Mouse (Mus musculus) kidney, postnatal 0 days (tissue): ENCODE measurements at regions not wholly inside any gene's neighbourhood (a gene's known extent, or its start where the extent isn't known, plus 50 kb on each side); places are given as distances from the start of the nearest gene placed in this dataset.

ENCODE experiments used
- ATAC-seq: fragments of 200-750 bp; cut with Nextera tagmentation; replicated peaks from 2 replicates; pipeline ENCODE4 v1.8.0; 2017; ENCODE audit warnings: low read depth, moderate number of reproducible peaks, moderate TSS enrichment, moderate library complexity; ENCODE audit not compliant: low FRiP score
- DNase-seq: peaks from one replicate; pipeline ENCODE4 v3.0.0-alpha.2; 2016; ENCODE audit warnings: low spot score
- H3K27ac ChIP-seq: fragments of 300-500 bp; sonication (generic); 2 replicates; pipeline ENCODE4 v1.5.1; 2014; ENCODE audit warnings: mild to moderate bottlenecking
- H3K27me3 ChIP-seq: fragments of 300-500 bp; sonication (generic); 2 replicates; pipeline ENCODE4 v1.6.1; 2014; ENCODE audit warnings: low read length, mixed read lengths; ENCODE audit not compliant: insufficient read depth
- H3K36me3 ChIP-seq: fragments of 300-500 bp; sonication (generic); 2 replicates; pipeline ENCODE4 v1.6.1; 2014; ENCODE audit warnings: low read length, mixed read lengths; ENCODE audit not compliant: insufficient read depth
- H3K4me1 ChIP-seq: fragments of 300-500 bp; sonication (generic); replicated peaks from 2 replicates; pipeline ENCODE4 v1.6.1; 2014; ENCODE audit warnings: antibody characterized with exemption, low read length, mixed read lengths; ENCODE audit not compliant: insufficient read depth
- H3K4me2 ChIP-seq: fragments of 300-500 bp; sonication (generic); 2 replicates; pipeline ENCODE4 v1.6.1; 2014; ENCODE audit warnings: mild to moderate bottlenecking, low read length, moderate library complexity, mixed read lengths
- H3K4me3 ChIP-seq: fragments of 300-500 bp; sonication (generic); replicated peaks from 2 replicates; pipeline ENCODE4 v1.5.1; 2014; ENCODE audit warnings: low read depth, low read length
- H3K9ac ChIP-seq: fragments of 300-500 bp; sonication (generic); 2 replicates; pipeline ENCODE4 v1.6.1; 2014; ENCODE audit warnings: low read depth, low read length
- H3K9me3 ChIP-seq: fragments of 300-500 bp; sonication (generic); replicated peaks from 2 replicates; pipeline ENCODE4 v1.6.1; 2016; ENCODE audit warnings: low read length, inconsistent platforms, mixed read lengths
- CTCF ChIP-seq: IDR thresholded peaks from 2 replicates; pipeline ENCODE4 v1.5.1; 2016; ENCODE audit warnings: antibody characterized with exemption, low read depth, mild to moderate bottlenecking, moderate library complexity
- WGBS: fragments of 180-500 bp; shearing (Covaris S2); extraction: QIAGEN DNeasy Blood & Tissue Kit; methylation state at CpG from one replicate; pipeline ENCODE4 v1.1.7; 2014; 5-methylcytosine and 5-hydroxymethylcytosine counted together

DNA sequence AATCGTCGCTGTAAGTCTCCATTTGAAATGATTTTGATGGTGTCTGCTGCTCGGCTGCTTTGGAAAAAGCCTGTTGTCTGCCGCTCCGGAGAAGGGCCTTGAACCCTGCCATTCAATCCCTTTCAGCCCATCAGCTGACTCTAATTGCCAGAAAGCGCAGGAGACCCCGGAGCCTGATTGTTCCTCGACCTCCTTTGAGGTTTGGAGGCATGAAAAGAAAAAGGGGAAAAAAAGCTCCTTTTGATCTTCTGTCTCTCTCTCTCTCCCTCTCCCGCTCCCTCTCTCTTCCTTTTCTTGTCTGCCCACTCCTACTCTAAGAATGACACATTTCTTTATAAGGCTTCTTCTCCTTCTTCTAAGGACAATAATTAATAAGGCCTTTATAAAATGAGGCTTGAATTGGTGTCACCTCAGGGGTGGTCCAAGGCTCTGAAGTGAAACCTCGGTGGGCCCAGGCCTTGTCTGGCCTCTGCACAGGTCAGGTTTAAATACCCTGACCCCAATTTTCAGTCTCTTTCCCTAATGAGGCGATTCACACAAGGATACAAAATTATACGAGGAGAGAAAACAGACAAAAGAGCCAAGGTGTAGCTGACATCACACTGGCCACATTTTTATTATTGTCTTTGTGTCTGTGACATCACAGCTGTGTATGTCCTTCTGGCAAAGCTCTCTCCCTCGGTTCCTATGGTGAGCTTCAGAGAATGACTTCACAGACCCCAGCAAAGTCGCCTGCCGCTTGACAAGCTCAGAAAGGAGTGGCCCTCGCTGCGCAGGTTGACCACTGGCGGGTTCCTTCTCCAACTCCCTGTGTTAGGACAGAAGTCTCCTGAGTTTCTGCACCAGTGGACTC lies 787.4 kb downstream of the Nr2f2 start:
- H3K9me3 ChIP-seq = no peaks in the 10 kb centered on the region
- H3K4me1 ChIP-seq = no peaks in the 10 kb centered on the region
- H3K27me3 ChIP-seq = no peaks in the 10 kb centered on the region
- no peak overlapping the region for H3K4me2 ChIP-seq
- no peak overlapping the region for H3K9ac ChIP-seq
- 40% methylated on average over 18 of the region's 18 CpGs for WGBS
- H3K4me3 ChIP-seq = no peak overlapping the region
- no peak for TF ChIP-seq CTCF
- H3K36me3 ChIP-seq = no peaks in the 10 kb centered on the region
- no peak overlapping the region for H3K27ac ChIP-seq
- ATAC-seq = no peak
- DNase-seq = no peak

- H3K9ac ChIP-seq = no peak overlapping the region
- H3K27me3 ChIP-seq = no peaks in the 10 kb centered on the region
- no peak overlapping the region for H3K4me2 ChIP-seq
- no peak overlapping the region for H3K4me3 ChIP-seq
- H3K4me1 ChIP-seq = no peaks in the 10 kb centered on the region
- no peak overlapping the region for H3K27ac ChIP-seq
- WGBS = 80% methylated on average over 6 of the region's 6 CpGs
- H3K9me3 ChIP-seq = no peaks in the 10 kb centered on the region
- no peak for ATAC-seq
- TF ChIP-seq CTCF = no peak
- H3K36me3 ChIP-seq = no peaks in the 10 kb centered on the region
- no peak for DNase-seq
Observed at GRCm38 (mm10) chr7:69577754-69578153, 788.8 kb downstream of the Nr2f2 start.

GRCm38 (mm10) chr7:69576596-69576995 lies 789.9 kb downstream of the Nr2f2 start:
- WGBS = 77% methylated on average over 6 of the region's 6 CpGs
- Histone ChIP-seq H3K4me3 (no peak overlapping the region), H3K9me3 (no peaks in the 10 kb centered on the region), H3K36me3 (no peaks in the 10 kb centered on the region), H3K27me3 (no peaks in the 10 kb centered on the region), H3K9ac (no peak overlapping the region), H3K4me2 (no peak overlapping the region), H3K4me1 (no peaks in the 10 kb centered on the region), H3K27ac (no peak overlapping the region)
- DNase-seq (no peak), ATAC-seq (no peak)
- TF ChIP-seq CTCF = no peak

DNA sequence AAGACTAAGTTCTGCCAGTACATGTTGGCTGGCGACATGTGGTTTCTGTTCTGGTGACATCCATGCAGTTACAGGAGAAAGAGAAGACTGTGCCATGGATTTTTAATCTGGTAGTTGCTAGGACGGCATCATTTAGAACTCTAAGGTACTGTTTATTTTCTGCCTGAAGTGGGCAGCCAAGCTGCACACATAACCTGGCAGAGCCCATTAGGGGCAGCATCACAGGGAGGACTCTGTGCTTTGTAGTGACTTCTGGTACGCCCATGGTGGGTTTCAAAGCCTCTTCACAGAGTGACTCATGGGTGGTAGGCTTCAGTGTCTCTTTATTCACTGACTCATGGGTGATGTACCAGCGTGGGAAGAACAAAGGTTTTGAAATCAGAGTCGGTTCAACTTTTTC lies 792.8 kb downstream of the Nr2f2 start:
- WGBS = 76% methylated on average over 5 of the region's 5 CpGs
- H3K27ac ChIP-seq = no peak overlapping the region
- H3K27me3 ChIP-seq = no peaks in the 10 kb centered on the region
- peak; percentile 15 for DNase-seq
- no peak for ATAC-seq
- H3K4me1 ChIP-seq = no peaks in the 10 kb centered on the region
- no peak overlapping the region for H3K4me3 ChIP-seq
- H3K9ac ChIP-seq = no peak overlapping the region
- no peak overlapping the region for H3K4me2 ChIP-seq
- peak; percentile 51; the same call in 1 of the 2 replicates for TF ChIP-seq CTCF
- H3K36me3 ChIP-seq = no peaks in the 10 kb centered on the region
- no peaks in the 10 kb centered on the region for H3K9me3 ChIP-seq

- DNase-seq (no peak), ATAC-seq (no peak)
- Histone ChIP-seq H3K9ac (no peak overlapping the region), H3K9me3 (no peaks in the 10 kb centered on the region), H3K27me3 (no peaks in the 10 kb centered on the region), H3K4me1 (no peaks in the 10 kb centered on the region), H3K4me2 (no peak overlapping the region), H3K4me3 (no peak overlapping the region), H3K36me3 (no peaks in the 10 kb centered on the region), H3K27ac (no peak overlapping the region)
- no peak for TF ChIP-seq CTCF
- WGBS = 70% methylated on average over 7 of the region's 7 CpGs
Observed at GRCm38 (mm10) chr7:69572626-69573394, 793.7 kb downstream of the Nr2f2 start.

GRCm38 (mm10) chr7:69566949-69567348 lies 799.6 kb downstream of the Nr2f2 start:
- DNase-seq (no peak), ATAC-seq (no peak)
- no peak overlapping the region for H3K9ac ChIP-seq
- H3K27ac ChIP-seq = no peak overlapping the region
- no peaks in the 10 kb centered on the region for H3K9me3 ChIP-seq
- H3K4me2 ChIP-seq = no peak overlapping the region
- no peaks in the 10 kb centered on the region for H3K36me3 ChIP-seq
- H3K4me3 ChIP-seq = no peak overlapping the region
- no peak for TF ChIP-seq CTCF
- H3K4me1 ChIP-seq = no peaks in the 10 kb centered on the region
- 77% methylated on average over 4 of the region's 4 CpGs for WGBS
- H3K27me3 ChIP-seq = no peaks in the 10 kb centered on the region
